Mouse (Mus musculus) midbrain, postnatal 0 days (tissue): ENCODE data around the gene Itga11. TPM values are rescaled to one million over a fixed set of nuclear protein-coding genes. Genes with fewer than 3 reads are reported as not detected.
"Not testable (repeated sequence)": the region's sequence is repeated elsewhere in the genome, so short reads cannot be mapped to it uniquely, and the experiment has no call there.

ENCODE experiments used
- ATAC-seq: fragments of 200-750 bp; cut with Nextera tagmentation; 2 replicates; pipeline ENCODE4 v1.8.0; 2017; ENCODE audit warnings: moderate number of reproducible peaks, mild to moderate bottlenecking, moderate TSS enrichment, moderate library complexity; ENCODE audit not compliant: low FRiP score
- DNase-seq: peaks from one replicate; pipeline ENCODE4 v3.0.0-alpha.2; 2015; ENCODE audit warnings: low spot score
- H3K27ac ChIP-seq: fragments of 300-500 bp; sonication (generic); 2 replicates; pipeline ENCODE4 v1.5.1; 2014; ENCODE audit warnings: low read depth, mild to moderate bottlenecking, low read length, mixed read lengths
- H3K27me3 ChIP-seq: fragments of 300-500 bp; sonication (generic); 2 replicates; pipeline ENCODE4 v1.6.1; 2014; ENCODE audit warnings: low read length, control low read depth, mixed read lengths; ENCODE audit not compliant: insufficient read depth
- H3K36me3 ChIP-seq: fragments of 300-500 bp; sonication (generic); 2 replicates; pipeline ENCODE4 v1.6.1; 2014; ENCODE audit warnings: low read length, control low read depth, mixed read lengths; ENCODE audit not compliant: insufficient read depth
- H3K4me1 ChIP-seq: fragments of 300-500 bp; sonication (generic); 2 replicates; pipeline ENCODE4 v1.6.1; 2014; ENCODE audit warnings: mild to moderate bottlenecking, control low read depth, antibody characterized with exemption, low read length, mixed read lengths; ENCODE audit not compliant: insufficient read depth
- H3K4me2 ChIP-seq: fragments of 300-500 bp; sonication (generic); 2 replicates; pipeline ENCODE4 v1.6.1; 2014; ENCODE audit warnings: low read depth, mild to moderate bottlenecking, low read length, mixed read lengths; ENCODE audit not compliant: poor library complexity, severe bottlenecking
- H3K4me3 ChIP-seq: fragments of 300-500 bp; sonication (generic); 2 replicates; pipeline ENCODE4 v1.5.1; 2014; ENCODE audit warnings: low read depth, mild to moderate bottlenecking, low read length, moderate library complexity
- H3K9ac ChIP-seq: fragments of 300-500 bp; sonication (generic); replicated peaks from 2 replicates; pipeline ENCODE4 v1.6.1; 2014; ENCODE audit warnings: mild to moderate bottlenecking, low read length, moderate library complexity, mixed read lengths; ENCODE audit not compliant: poor library complexity, severe bottlenecking
- H3K9me3 ChIP-seq: fragments of 300-500 bp; sonication (generic); 2 replicates; pipeline ENCODE4 v1.6.1; 2016; ENCODE audit warnings: low read length, control low read depth
- CTCF ChIP-seq: IDR thresholded peaks from 2 replicates; pipeline ENCODE4 v1.5.1; 2016; ENCODE audit warnings: antibody characterized with exemption, mild to moderate bottlenecking
- WGBS: fragments of 180-500 bp; shearing (Covaris S2); extraction: QIAGEN DNeasy Blood & Tissue Kit; methylation state at CpG from one replicate; pipeline ENCODE4 v1.1.7; 2014; 5-methylcytosine and 5-hydroxymethylcytosine counted together
- polyA plus RNA-seq: library from polyadenylated mRNA; unstranded; fragments of >200 nt; fragmentation: Nextera tagmentation; extraction: Ambion mirVana; gene quantifications from 2 replicates; pipeline ENCODE4 v1.2.1, GENCODE M21; 2015
- total RNA-seq: library from RNA; depleted of rRNA; stranded (reverse); fragments of >200 nt; gene quantifications from 2 replicates; pipeline ENCODE4 v1.2.3, GENCODE M21; 2014

Itga11 gene
- total and polyA plus RNA-seq, 2 experiments from 2014 or later, result 0.52 to 2.3 TPM

DNA sequence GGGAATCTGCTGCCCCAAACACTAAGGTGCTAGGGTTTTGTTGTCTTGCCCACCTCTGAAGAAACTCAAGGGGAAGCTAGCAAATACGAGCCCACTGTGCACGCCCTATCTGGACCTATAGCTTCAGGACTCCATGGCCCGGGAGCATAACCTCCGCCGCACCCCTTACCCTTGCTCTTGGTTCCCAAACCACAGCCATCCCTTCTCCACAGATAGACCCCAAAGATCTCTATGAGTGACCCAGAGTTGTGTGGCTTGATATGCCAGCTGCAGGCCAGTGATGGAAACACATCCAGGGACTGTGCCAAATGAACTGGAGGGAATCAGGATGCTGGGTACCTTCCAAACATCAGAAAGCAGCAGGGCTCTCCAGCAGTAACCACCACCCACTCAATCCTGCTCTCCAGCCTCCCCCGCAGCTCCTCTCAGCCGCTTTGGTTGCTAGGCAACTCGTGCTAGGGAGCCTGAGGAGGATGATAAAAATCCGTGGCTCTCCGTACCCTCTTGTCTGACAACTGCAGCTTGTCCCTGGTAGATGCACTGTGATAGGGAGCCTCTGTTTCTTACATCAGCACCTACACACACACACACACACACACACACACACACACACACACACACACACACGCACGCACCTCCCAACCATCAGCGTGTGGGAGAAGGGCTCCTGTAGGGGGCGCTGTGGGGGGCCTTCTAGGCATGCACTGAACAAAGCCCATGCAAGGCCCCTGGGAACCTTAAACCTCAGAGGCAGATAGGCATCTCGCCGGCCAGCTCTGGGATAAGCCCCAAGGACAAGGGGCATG, 105.6 kb downstream of the Itga11 start:
- ATAC-seq, result peak; percentile 80
- H3K9me3 ChIP-seq, result no peaks in the 10 kb centered on the region
- H3K4me3 ChIP-seq, result no peak overlapping the region
- H3K27me3 ChIP-seq, result no peaks in the 10 kb centered on the region
- H3K4me1 ChIP-seq, result peaks cover 10% of the 10 kb centered on the region
- DNase-seq, result peak; percentile 89
- peak overlapping the region; percentile 13 for H3K4me2 ChIP-seq
- 0 out of 2 replicates have a peak overlapping the region, but pooled peaks have one; percentile 3 for H3K9ac ChIP-seq
- peak; percentile 81 for TF ChIP-seq CTCF
- H3K27ac ChIP-seq, result peak overlapping the region; percentile 55
- H3K36me3 ChIP-seq, result no peaks in the 10 kb centered on the region
- 34% methylated on average over 15 of the region's 16 CpGs for WGBS

DNA sequence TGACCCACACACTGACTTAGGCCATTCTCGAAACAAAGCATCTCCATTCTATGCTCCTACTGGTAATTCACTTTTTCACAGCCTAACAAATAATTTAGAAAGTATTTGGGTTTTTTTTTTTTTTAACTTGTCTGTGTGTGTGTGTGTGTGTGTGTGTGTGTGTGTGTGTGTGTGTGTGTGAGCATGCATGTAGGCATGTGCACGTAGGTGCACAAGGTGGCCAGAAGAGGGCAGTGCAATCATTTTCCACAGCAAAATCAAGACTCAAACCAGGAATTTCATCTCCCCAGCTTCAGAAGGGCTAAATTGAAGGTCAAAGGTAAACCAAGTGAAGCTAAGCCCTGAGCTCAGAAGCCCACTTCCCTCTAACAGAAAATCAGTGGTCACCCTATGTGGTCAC, 106.6 kb downstream of the Itga11 start:
- Histone ChIP-seq H3K9ac (no peak overlapping the region), H3K27me3 (no peaks in the 10 kb centered on the region), H3K4me2 (no peak overlapping the region), H3K36me3 (no peaks in the 10 kb centered on the region), H3K27ac (peak overlapping the region; percentile 55), H3K4me3 (no peak overlapping the region), H3K4me1 (peaks cover 10% of the 10 kb centered on the region), H3K9me3 (no peaks in the 10 kb centered on the region)
- DNase-seq, result no peak
- peak; percentile 65 for TF ChIP-seq CTCF
- ATAC-seq, result no peak
- WGBS, result 94% methylated on average over 2 of the region's 2 CpGs

DNA sequence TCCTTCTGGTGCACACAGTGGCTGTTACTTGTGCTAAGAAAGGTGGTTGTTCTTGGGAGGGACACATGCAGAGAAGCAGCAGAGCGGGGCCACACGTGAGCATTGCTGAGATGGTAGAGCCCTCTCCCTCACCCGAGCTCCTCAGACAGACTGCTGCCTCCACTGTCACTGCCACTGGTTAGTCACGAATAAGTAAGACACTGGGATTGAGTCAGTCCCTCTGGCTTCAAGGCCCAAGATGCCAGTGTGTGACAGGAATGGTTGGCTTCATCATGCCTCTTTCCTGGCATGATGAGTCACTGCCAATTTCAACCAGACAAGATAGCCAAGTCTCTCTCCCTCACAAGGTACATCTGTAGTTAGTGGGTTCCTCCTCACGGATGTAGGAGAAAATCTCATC, 109.1 kb downstream of the Itga11 start:
- no peak for ATAC-seq
- Histone ChIP-seq H3K4me3 (no peak overlapping the region), H3K9me3 (no peaks in the 10 kb centered on the region), H3K4me1 (peaks cover 10% of the 10 kb centered on the region), H3K27ac (no peak overlapping the region), H3K36me3 (no peaks in the 10 kb centered on the region), H3K27me3 (no peaks in the 10 kb centered on the region), H3K9ac (no peak overlapping the region), H3K4me2 (no peak overlapping the region)
- no peak for DNase-seq
- 74% methylated on average over 5 of the region's 5 CpGs for WGBS
- TF ChIP-seq CTCF, result no peak

DNA sequence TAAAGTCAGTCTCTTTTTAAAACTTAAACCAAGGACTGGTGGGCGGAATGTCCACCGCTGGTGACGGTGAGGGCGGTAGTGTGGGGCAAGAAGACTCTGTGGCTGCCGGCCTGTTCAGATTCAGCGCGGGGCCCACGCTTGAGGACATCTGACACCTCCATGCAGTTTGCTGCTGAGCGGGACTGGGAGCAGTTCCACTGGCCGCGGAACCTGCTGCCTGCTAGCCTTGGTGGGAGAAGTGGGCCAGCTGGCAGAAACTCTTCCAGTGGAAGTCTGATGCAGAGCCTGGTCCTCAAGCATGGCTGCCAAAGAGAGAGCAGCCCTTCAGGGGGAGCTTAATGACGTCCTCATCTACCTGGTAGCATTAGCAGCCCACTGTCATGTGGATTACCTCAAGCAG, 112.2 kb downstream of the Itga11 start:
- Histone ChIP-seq H3K4me1 (no peaks in the 10 kb centered on the region), H3K4me3 (no peak overlapping the region), H3K36me3 (no peaks in the 10 kb centered on the region), H3K9me3 (no peaks in the 10 kb centered on the region), H3K27ac (no peak overlapping the region), H3K9ac (no peak overlapping the region), H3K27me3 (no peaks in the 10 kb centered on the region), H3K4me2 (no peak overlapping the region)
- 93% methylated on average over 12 of the region's 12 CpGs for whole genome bisulfite sequencing
- ATAC-seq (no peak), DNase-seq (no peak)
- TF ChIP-seq CTCF, result no peak

DNA sequence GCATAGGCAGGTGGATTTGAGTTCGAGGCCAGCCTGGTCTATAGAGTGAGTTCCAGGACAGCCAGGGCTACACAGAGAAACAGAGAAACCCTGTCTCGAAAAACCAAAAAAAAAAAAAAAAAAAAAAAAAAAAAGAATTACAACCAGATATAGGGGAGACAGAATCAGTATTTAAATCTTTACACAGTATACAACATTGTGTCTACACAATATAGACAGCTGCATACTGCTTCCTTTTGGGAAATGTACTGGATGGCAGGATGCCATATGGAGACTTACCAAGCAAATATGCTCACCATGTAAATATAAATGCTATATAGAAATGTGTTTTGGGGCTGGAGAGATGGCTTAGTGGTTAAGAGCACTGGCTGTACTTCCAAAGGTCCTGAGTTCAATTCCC, 121.6 kb downstream of the Itga11 start:
- H3K4me2 ChIP-seq, H3K27me3 ChIP-seq, H3K4me1 ChIP-seq, ATAC-seq, H3K9me3 ChIP-seq, H3K9ac ChIP-seq, H3K4me3 ChIP-seq, H3K27ac ChIP-seq, DNase-seq: not testable (repeated sequence)
- H3K36me3 ChIP-seq, result peaks cover 22% of the 10 kb centered on the region
- 77% methylated on average over 2 of the region's 2 CpGs for WGBS

DNA sequence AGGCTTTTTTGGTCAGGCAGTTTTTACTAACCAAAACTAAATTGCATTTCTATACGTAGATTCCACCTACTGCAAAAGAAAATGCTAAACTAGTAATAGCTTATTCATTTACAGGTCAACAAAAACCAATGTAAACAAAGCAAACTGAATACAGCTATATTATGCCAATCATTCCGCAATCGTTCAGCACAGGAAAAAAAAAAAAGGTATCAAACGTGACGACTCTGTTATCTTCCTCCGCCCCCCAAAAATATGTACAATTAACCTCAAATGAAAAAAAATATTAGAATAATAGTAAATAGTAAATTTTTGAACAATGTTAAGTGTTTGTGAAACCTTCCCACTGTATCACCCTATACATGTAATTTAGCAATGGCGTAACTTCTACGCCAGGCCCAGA, 132.5 kb downstream of the Itga11 start:
- ATAC-seq (no peak), DNase-seq (no peak)
- H3K4me1 ChIP-seq, result peaks cover 17% of the 10 kb centered on the region; the same call in 1 of the 2 replicates
- H3K36me3 ChIP-seq, result no peaks in the 10 kb centered on the region
- peak overlapping the region; percentile 88; the same call in 1 of the 2 replicates for H3K27ac ChIP-seq
- H3K4me2 ChIP-seq, result peak overlapping the region; percentile 76
- H3K9ac ChIP-seq, result peak overlapping the region; percentile 95
- H3K4me3 ChIP-seq, result peak overlapping the region; percentile 98
- no peak for TF ChIP-seq CTCF
- H3K9me3 ChIP-seq, result no peaks in the 10 kb centered on the region
- no peaks in the 10 kb centered on the region for H3K27me3 ChIP-seq
- 17% methylated on average over 8 of the region's 8 CpGs for WGBS
